Mouse (Mus musculus): ENCODE data around the gene Gtf2ird1.
"Not testable (repeated sequence)": the region's sequence is repeated elsewhere in the genome, so short reads cannot be mapped to it uniquely, and the experiment has no call there.

Gene Gtf2ird1

DNA sequence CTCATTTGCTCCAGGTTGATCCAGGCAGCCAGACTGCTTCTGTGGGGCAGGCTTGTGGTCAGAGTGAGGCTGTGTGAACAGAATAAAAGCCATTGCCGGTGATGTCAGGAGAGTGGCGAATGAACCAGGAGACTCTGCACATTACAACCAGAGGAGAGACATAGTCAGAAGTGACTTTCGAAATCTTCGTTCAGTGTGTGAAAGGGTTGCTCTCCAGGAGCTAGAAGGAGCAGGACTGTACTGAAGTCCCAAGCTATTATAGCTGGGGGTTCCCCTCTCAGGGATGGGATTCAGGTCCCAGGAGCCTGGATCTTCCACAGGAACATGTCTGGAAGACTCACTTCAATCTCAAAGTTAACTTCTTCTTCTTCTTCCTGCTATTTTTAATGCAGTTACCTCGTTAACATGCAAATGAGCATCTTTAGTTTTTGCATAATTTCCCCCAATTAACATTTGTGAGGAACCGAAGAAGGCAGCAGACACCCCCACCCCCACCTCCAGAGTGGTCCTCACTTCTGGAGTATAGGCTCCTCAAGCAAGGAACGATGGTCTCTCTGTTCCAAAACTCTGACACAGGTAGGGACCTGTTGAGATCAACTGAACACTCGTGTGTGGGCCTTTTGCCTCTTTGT lies 14.1 kb upstream of the Gtf2ird1 start:
- no peak for DNase-seq

DNA sequence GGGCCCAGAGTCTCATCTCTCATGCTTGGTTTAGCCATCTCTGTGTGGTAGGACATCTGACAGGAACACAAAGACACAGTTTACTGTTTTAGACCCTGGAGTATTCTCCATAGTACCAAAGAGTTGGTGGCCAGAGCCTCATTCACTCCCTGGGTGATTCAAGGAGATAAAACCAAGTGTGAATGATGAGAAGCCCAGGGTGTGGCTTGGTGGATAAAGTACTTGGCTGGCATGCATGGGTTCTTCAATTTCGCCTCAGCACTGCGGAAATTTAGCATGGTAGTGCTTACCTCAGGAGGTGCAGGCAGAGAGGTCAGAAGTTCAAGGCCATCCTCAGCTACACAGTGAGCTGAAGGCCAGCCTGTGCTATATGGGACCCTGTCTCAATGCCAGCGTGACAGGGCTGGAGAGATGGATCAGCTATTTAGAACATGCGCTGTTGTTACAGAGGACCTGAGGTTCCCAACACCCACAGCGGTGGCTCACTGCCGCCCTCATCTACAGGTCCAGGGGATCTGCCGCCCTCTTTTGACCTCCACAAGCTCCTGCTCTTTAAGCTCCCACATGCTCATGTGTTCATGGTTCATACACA lies 13.1 kb upstream of the Gtf2ird1 start:
- no peak for DNase-seq

DNA sequence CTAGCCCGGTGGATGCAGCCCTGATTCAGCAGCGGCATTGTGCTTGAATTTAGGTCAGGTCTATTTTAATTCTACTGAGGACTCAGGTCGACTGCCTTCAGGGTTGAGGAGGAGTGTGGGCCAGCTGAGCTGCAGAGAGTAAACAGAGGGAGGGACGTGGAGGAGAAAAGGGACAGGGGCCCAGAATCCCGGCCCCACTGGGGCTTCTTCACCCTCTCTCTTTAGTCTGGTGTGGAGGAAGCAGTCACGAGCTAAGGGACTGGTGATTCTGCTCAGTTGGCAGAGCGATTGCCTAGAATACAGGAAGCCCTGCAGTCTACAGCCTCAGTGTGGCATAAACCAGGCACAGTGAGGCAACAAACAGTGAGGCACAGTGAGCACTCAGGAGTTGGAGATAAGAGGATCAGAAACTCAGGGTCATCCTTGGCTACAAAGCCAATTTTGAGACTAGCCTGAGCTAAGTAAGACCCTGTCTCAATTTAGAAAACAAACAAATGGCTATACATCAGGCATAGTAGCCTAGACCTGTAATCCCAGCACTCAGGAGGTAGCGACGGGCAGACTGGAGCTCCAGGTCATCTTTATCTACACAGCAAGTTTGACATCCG lies 11.7 kb upstream of the Gtf2ird1 start:
- no peak for DNase-seq

DNA sequence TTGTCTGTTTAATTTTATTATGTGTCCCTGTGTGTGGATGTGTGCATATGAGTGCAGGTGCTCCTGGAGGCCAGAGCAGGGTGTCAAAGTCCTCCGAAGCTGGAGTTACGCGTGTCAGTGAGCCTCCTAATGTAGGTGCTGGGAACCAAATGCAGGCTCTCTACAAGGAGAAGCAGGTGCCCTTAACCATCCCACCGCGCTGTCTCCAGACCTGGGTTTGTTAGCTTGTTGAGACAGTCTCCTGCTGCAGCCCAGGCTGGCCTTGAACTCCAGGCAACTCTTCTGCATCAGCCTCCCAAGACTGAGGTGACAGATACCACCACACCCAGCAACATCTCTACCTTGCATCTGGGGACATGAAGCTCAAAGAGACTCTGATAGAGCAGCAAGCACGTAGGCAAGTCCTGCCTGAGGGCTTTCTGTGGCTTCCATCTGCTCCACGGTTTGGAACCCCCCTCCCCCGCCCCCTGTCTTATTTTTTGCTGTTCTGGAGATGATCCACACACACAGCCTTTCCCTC lies 10.6 kb upstream of the Gtf2ird1 start:
- no peak for DNase-seq

DNA sequence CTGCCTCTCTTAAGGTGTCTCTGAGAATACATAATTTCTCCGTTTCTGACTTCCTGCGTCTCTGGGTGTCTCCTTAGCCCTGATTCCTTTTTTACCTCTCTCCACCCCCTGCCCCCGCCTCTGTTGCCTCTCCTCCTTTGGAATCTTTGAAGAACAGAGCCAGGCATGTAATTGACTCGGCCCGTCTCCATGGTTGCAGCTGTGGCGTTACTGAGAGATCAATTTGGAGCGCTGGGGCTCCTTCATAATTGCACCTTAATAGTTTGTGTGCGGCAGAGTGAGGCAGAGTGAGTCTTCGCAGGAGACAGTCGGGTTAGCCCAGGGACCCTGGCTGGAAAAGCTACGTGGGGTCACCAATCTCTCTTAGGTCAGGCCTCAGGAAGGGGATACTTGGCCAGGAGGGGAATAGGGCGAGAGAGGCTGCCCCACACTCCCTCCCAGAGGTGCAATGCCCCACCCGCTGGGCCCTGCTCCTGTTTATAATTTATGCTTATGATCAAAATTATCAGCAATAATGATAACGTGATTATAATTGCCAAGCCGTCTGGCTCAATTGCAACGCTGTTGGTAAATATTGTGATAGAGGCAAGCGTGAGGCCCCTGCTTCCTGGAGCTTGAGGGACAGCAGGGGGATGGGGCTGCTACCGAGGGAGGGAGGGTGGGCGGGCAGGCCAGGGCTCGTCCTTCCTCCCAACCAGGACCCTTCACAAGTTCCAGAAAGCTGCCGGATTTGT lies 9.9 kb upstream of the Gtf2ird1 start:
- DNase-seq: no peak

DNA sequence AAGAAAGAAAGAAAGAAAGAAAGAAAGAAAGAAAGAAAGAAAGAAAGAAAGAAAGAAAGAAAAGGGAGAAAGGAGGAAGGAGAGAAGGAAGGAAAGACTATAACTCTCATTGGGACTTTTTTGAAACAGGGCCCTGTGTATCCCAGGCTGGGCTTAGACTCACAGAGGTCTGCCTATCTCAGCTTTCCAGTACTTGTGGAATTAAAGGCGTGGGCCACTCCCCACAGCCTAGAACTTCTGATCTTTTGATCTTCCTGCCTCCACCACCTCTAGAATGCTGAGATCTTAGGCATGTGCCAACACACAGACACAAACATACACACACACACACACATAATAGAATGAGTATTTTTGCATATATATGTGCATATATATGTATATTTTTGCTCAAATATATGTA lies 8.7 kb upstream of the Gtf2ird1 start:
- DNase-seq: no peak

DNA sequence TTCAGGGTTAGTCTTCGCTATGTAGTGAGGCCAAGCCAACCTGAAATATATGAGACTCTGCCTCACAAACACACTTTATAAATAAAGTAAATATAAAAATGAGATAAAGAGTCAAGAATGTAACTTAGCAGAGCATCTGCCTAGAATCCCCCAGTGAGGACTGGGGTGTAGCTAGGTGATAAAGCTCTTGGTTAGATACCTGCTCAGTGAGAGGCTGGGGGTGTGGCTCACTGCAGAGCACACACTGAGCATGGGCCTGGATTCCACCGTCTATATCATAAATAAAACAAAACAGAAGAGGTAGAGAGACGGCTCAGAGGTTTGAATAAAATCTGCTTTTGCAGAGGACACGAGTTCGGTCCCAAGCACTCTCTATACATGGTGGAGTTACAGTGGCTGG lies 7.7 kb upstream of the Gtf2ird1 start:
- no peak for DNase-seq

DNA sequence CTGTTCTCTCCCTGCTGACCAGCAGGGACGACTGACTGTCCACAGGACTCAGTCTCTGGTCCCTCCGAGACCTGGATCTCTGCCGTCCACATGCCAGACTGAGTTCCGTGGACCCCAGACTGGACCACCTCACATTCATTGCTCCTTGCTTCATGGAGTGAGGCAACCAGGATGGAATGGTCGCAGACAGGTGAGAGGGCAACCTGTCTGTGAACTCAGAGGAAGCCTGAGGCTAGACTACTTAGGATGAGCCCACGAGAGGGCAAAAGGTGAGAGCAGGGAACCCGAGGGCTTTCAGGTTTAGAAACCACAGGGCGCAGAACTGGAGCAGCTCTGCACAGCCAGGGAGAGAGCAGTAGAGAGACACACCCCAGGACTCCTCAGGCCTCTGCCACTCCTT lies 6.2 kb upstream of the Gtf2ird1 start:
- DNase-seq: no peak

DNA sequence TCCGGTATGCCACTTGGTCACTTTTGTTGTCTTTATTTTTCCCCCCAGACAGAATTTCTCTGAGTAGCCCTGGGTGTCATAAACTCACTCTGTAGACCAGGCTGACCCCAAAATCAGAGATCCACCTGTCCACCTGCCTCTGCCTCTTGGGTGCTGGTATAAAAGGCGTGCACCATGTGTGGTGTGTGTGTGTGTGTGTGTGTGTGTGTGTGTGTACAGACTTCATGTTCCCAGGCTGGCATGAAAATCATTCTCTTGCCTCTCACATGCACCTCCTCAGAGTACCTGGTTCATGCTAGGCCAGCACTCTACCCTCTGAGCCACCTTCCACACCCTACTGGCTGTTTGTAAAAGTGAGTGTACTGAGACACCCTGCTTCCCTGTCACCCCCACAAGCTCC lies 5.8 kb upstream of the Gtf2ird1 start:
- DNase-seq: no peak

DNA sequence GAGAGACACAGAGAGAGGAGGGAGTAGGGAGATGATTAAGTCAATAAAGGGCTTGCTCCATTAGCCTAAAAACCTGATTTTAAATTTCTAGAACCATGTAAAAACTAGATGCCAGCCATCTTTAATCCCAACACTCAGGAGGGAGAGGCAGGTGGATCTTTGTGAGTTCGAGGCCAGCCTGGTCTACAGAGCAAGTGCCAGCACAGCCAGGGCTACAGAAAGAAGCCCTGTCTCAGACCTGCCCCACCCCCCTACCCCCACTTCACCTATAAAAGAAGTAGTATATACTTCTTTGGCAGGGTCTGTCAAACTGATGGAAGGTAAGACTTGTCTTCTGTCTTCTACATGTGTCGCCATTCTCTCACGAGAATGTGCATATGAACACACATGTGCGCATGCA lies 4.0 kb upstream of the Gtf2ird1 start:
- DNase-seq: no peak

DNA sequence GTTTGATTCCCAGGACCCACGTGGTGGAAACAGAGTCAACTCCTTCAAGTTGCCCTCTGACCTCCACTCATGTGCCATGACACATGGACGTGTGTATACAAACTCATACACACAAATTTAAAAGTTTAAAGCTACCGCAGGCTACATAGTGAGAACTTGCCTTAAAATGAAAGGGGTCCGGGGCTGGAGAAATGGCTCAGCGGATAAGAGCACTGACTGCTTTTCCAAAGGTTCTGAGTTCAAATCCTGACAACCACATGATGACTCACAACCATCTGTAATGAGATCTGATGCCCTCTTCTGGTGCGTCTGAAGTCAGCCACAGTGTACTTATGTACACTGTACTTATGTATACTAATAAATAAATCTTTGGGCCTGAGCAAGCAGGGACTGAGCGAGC lies 2.6 kb upstream of the Gtf2ird1 start:
- DNase-seq: peak in 1 of 2 experiments; percentile 4

DNA sequence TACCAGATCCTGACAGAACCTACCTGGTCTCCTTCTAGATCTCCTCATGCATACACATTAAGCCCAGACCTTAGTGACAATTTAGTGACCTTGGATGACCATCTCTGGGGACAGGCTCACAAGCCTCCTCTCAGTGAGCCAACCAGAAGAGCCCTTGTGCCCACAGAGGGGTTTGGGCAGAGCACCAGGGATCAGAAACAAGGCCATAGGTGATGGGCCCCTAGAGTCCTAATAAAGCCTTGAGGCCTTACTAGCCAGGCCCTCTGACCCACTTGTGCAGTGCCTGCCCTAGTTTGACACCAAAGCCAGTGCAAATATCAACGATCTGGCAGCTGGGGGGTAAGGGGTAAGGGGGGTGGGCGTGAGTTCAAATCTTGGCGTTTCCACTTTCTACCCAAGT lies 1.9 kb upstream of the Gtf2ird1 start:
- no peak for DNase-seq

DNA sequence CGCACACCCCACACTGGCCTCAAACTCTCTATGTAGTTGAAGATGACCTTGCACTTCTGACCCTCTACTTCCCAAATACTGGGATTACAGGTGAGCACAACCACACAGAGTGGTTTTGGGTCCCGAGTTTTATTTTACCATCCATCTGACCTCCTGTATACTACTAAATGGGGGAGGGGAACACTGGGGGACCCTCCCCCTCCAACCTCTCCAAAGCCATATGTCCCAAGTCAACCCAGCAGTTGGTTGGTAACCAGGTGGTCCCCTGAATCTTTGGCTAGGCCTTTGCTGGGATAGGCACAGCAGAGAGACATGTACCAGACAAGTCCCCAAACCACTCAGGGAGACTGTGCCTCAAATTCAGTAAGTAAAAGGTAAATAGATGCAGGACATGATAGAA lies 855 bp upstream of the Gtf2ird1 start:
- DNase-seq: no peak

DNA sequence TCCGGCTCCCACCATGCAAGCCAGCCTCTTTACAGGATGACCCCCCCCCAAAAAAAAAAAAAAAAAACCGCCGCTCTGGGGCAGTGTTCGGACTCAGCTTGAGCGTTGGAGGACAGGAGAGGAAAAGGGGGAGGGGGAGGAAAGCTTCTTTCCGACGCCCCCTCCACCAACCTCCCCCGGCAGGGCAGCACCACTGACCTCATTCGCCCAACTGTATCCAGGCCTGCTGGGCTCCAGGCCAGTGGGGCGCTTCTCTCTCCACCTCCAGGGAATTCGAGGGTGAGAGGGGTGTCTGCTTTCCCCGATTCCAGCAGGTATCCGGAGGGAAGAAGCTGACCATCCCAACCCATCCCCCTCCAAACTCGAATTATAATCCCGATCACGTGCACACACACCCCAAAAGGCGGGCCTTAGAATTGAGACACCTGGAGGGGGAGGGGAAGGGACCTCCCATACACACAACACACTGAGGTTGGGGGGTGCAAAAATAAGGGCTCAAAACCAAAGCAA lies 547 bp downstream of the Gtf2ird1 start:
- peak; percentile 33 to 69 for DNase-seq

DNA sequence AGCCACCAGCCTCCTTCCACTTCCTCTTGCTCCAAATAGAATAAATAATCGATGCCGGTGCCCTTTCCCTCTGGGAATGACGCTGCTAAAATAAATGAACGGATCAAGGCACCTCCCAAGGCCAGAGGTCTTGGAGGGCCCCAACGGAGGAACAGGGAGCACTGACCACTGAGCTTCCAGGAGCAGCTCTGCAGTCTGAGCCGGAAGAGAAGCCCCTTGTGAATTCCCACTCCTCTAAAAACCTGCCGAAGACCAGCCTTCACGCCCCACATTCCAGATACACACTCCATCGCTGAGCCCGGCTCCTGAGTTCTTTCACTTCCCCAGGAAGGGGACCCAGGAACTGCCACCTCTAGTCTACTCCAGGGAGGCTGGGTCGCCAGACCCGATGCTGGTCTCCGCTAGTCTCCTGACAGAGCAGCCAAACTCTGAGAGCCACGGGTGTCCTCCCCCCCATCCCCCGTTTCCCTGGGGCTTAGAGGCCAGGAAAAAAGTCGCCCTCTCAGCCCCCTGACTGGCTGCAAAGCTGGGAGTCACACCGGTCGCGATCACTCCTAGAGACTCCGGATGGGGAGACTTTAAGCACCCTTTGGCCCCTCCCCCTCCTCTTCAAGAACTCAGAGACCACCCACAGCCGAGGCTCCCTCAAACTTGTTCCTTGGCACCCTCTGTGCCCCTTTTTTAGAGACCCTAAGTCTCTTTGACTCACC lies 1.2 kb downstream of the Gtf2ird1 start:
- peak; percentile 60 to 80 for DNase-seq

DNA sequence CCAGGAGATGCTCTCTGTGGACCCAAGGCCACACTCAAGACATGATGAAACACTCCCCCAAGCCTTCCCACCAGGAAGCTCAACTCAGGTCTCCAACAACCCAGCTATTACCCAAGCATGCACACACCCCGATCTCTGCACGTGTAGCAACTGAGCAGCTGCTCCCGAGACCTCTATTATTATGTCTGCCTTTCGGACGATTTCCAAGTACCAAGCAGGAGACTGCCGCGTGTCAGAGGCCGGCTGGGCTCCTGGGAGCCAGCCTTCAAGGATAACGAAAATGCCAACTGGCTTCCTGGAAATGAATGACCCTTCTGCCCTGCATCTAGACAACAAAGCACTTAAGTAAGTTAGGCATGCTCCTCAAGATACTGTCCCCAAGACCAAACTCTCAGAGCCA lies 2.1 kb downstream of the Gtf2ird1 start:
- DNase-seq: no peak

DNA sequence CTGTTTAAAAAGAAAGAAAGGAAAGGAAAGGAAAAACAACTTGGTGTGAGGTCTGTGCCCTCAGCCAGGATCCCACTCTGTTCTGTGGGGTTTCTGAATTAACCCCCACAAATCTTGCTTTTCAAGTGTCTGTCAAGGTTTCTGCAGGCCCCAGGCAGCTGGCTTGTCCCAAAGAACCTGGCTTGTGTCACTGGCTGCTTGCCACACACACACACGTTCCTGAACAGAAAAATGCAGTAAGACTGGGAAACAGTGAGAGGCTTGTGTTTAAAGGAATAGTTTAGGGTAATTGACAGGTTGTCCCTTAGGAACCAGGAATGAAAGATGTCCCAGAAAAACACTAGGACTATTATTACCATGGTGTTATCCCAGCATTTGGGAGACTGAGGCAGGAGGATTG lies 2.9 kb downstream of the Gtf2ird1 start:
- DNase-seq: no peak

DNA sequence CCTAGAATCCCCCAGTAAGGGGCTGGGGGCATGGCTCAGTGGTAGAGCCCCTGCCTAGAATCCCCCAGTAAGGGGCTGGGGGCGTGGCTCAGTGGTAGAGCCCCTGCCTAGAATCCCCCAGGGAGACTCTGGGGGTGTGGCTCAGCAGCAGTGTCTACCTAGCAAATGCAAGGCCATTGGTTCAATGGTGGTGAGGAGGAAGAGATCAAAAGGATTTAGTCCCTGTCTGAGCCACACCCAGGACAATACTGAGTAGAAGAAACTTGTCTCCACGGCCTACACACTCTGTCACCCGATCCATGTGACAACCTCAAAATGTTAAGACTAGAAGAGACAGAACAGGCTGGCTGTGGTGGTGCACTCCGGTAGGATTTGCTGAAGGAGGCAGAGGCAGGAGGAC lies 9.8 kb downstream of the Gtf2ird1 start:
- DNase-seq: not testable (repeated sequence)

DNA sequence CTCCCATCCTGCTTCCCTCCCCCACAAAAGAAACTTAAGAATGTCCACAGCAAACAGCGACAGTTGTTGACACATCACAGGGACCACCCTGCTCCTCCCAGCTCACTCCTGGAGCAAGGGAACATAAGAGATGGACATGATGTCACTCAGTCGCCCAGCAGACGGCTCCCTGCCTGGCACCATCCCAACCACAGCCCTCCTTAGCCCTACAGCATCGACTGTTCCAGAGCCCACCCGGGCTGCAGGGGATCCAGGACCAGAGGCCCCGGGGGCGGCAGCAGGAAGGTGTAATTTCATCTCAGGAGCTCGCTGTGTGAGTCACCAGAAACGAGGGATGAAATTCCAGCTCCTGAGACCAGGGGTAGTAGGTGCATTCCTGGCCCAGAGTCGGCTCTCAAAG lies 10.6 kb downstream of the Gtf2ird1 start:
- DNase-seq: no peak

DNA sequence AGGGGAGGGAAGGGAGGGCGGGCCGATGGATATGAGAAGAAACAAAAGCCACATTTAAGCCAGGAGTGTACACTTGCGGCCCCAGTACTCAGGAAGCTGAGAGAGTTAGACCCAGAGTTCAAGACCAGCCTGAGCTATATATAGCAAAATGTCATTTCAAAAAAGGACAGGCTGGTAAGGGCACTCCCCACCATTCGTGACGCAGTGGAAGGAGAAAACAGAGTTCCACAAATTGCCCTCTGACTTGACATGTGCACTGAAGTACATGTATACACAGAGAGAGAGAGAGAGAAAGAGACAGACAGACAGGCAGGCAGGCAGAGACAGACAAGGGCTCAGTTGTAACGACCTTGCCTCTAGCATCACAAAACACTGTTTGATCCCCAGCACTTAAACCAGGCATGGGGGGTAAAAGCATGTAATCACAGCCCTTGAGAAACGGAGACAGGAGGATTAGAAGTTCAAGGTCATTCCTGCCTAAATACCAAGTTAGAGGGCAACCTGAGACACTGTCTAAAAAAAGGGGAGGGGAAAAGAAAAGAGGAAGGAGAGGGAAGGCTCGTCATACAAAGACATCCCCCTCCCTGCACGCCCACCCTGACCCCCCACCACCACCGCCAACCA lies 11.2 kb downstream of the Gtf2ird1 start:
- no peak for DNase-seq

DNA sequence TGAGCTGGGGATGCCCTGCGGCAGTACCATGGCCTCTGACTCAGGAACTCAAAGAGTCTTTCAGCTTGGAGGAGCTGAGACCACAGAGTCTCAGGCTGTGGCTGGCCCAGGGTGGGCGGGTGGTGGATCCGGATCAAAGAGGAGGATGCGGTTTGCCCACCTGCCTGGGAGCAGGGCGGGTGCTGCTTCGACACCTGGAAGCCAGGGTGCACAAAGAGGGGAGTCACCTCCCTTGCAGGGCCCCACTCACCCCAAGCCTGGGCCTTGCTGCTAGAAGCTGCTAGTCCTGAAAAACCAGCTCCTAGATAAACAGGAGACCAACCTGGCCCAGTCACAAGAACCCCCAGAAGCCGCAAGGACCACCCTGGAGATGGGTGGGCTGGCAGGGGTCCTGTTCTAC lies 12.0 kb downstream of the Gtf2ird1 start:
- peak; percentile 95 to 97 for DNase-seq

DNA sequence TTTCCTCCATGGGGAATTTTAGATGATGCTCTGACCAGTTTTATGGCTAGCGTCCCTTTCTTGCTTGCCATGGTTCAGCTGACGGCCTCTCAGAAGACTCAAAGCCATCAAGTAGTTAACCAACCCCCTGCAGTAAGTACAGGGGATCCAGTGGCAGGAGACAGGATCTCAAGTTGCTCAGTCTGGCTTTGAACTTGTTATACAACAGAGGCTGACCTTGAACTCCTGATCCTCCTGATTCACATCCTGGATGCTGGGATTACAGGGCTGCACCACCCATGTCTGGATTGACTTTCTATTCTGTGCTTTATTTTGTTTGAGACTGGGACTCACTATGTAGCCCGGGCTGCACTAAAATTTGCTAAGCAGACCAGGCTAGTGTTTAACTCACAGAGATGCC lies 14.4 kb downstream of the Gtf2ird1 start:
- DNase-seq: no peak
